Mouse (Mus musculus) gastrocnemius, postnatal 4 days (tissue): ENCODE data around the gene Kcnk15. TPM values are rescaled to one million over a fixed set of nuclear protein-coding genes. Genes with fewer than 3 reads are reported as not detected.

ENCODE experiments used
- DNase-seq, 2 experiments: peaks; one replicate each; pipeline ENCODE4 v3.0.0; 2021 to 2022; ENCODE audit warnings: low spot score in 2 of 2, mixed read lengths in 2 of 2
- total RNA-seq, 2 experiments: library from RNA; stranded (reverse); gene quantifications; 2 replicates each; pipeline ENCODE4 v1.2.3; 2021

Gene Kcnk15
- total RNA-seq, 2 experiments from 2014 or later: not detected

- peak; percentile 29 to 68 for DNase-seq
These were observed 22.0 kb downstream of the Kcnk15 start for GRCm38 (mm10) chr2:163875484-163875883.

GRCm38 (mm10) chr2:163876830-163877498 lies 23.5 kb downstream of the Kcnk15 start:
- DNase-seq: no peak

- peak in 1 of 2 experiments; percentile 33 for DNase-seq
These were observed 27.4 kb downstream of the Kcnk15 start for GRCm38 (mm10) chr2:163880891-163881290.

- DNase-seq: no peak
These were observed 29.6 kb downstream of the Kcnk15 start for GRCm38 (mm10) chr2:163882859-163883652.

GRCm38 (mm10) chr2:163889411-163889810 lies 36.0 kb downstream of the Kcnk15 start:
- DNase-seq: peak in 1 of 2 experiments; percentile 31

GRCm38 (mm10) chr2:163890586-163890985 lies 37.1 kb downstream of the Kcnk15 start:
- no peak for DNase-seq

GRCm38 (mm10) chr2:163891271-163891670 lies 37.8 kb downstream of the Kcnk15 start:
- no peak for DNase-seq

- no peak for DNase-seq
These were observed 40.3 kb downstream of the Kcnk15 start for GRCm38 (mm10) chr2:163893446-163894370.

GRCm38 (mm10) chr2:163895156-163895555 lies 41.7 kb downstream of the Kcnk15 start:
- no peak for DNase-seq

GRCm38 (mm10) chr2:163897026-163897425 lies 43.6 kb downstream of the Kcnk15 start:
- DNase-seq: no peak

GRCm38 (mm10) chr2:163897988-163898535 lies 44.6 kb downstream of the Kcnk15 start:
- no peak for DNase-seq

- DNase-seq: no peak
These were observed 46.5 kb downstream of the Kcnk15 start for GRCm38 (mm10) chr2:163899910-163900411.

GRCm38 (mm10) chr2:163901043-163901442 lies 47.6 kb downstream of the Kcnk15 start:
- DNase-seq: no peak

- no peak for DNase-seq
These were observed 49.0 kb downstream of the Kcnk15 start for GRCm38 (mm10) chr2:163902448-163902847.

GRCm38 (mm10) chr2:163903461-163903860 lies 50.0 kb downstream of the Kcnk15 start:
- no peak for DNase-seq

- no peak for DNase-seq
These were observed 50.9 kb downstream of the Kcnk15 start for GRCm38 (mm10) chr2:163904323-163904722.

- no peak for DNase-seq
These were observed 53.7 kb downstream of the Kcnk15 start for GRCm38 (mm10) chr2:163907131-163907530.
